Mouse (Mus musculus) cerebellum, adult 2 months (tissue): ENCODE data around the gene Supt6.

Source experiments
- CTCF ChIP-seq: fragments of 200-500 bp; IDR thresholded peaks from 2 replicates; pipeline ENCODE4 v1.5.1; 2011; ENCODE audit warnings: low read depth, mild to moderate bottlenecking, control low read depth, low read length, moderate library complexity, borderline replicate concordance; ENCODE audit not compliant: insufficient read depth
- POLR2A ChIP-seq: fragments of 200-500 bp; IDR thresholded peaks from 2 replicates; pipeline ENCODE4 v1.6.1; 2011; ENCODE audit warnings: low read length, control low read depth, borderline replicate concordance; ENCODE audit not compliant: insufficient read depth

GRCm38 (mm10) chr11:78223586-78223985 lies 22.2 kb downstream of the Supt6 start:
- TF ChIP-seq CTCF (no peak), POLR2A (no peak)
